Mouse (Mus musculus): ENCODE data around the gene Olfr190.
"Not testable (repeated sequence)": the region's sequence is repeated elsewhere in the genome, so short reads cannot be mapped to it uniquely, and the experiment has no call there.

The Olfr190 gene

GRCm38 (mm10) chr16:59077905-59078304 lies at the start of gene Olfr190:
Olfr190 (minus strand) TSS chr16:59078005.
- no peak for DNase-seq

DNA sequence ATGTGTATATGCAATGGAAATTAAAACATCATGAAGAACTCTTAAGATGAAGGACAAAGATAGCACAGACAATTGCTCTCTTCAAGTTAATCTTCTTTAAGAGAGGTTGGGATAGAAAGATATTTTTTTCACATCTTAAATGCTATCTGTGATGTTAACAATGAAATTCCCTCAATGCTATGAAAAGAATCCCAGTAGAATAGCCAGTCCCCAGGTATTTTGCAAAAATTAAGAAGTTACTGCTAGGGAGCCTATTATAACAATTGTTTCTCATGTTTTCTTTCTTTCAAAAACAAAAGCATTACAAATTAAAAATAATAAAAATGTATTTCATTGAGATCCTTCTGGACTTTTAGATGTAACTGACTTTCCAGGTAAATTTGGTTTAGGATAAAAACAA lies 43.2 kb upstream of the Olfr190 start, which contains the start of gene Olfr194:
Gene Olfr194 (minus strand): TSS at position 101 of the 400 bp plus-strand sequence.
- no peak for DNase-seq

- no peak for DNase-seq
These were observed 34.0 kb upstream of the Olfr190 start, which contains the start of gene Olfr193 for GRCm38 (mm10) chr16:59111781-59112180. Olfr193 (minus strand) TSS chr16:59111881.

DNA sequence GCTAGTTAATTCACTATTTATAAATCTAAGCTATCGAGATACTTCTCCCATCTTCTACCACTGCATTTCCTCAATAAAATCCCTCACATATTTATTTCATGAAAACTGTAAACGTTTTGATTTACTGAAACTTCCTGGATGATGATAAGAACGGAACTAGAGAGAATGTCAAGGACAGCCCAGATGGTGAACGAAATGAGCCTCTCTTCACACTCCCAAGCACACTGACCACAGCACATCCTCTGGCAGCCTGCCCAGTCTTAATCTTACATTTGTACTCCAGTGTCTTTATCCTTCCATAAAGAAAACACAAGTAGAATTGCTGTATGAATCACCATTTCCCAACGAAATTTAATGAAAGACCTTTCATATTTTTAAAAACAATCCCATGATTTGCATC lies 30.7 kb upstream of the Olfr190 start:
- DNase-seq = not testable (repeated sequence)

DNA sequence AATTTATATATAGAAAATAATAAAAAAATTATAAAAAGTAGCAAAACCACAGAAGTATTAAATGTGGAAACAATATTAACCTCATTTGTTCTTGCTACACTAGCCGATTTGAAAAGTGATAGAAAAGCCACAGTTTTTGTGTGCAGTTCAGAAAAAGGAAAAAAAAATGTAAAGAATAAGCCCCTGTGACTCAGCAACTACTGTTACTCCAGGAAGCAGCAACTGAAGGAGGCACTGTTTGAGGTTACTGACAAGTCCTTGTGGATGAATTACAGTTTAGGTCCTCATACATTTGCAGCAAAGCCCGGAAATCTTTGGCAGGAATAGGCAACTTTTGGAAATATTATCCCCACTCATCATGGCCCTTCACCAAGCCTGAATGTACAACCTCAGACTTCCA lies 27.5 kb upstream of the Olfr190 start:
- DNase-seq = no peak

GRCm38 (mm10) chr16:59089722-59090121 lies 11.9 kb upstream of the Olfr190 start, which contains the start of gene Olfr191:
Olfr191 (minus strand) TSS chr16:59089822.
- DNase-seq = not testable (repeated sequence)

- DNase-seq = not testable (repeated sequence)
These were observed 3.3 kb upstream of the Olfr190 start for GRCm38 (mm10) chr16:59081113-59081512.

- no peak for DNase-seq
These were observed 4.3 kb downstream of the Olfr190 start for GRCm38 (mm10) chr16:59073520-59073919.

GRCm38 (mm10) chr16:59071755-59072154 lies 6.0 kb downstream of the Olfr190 start:
- no peak for DNase-seq

DNA sequence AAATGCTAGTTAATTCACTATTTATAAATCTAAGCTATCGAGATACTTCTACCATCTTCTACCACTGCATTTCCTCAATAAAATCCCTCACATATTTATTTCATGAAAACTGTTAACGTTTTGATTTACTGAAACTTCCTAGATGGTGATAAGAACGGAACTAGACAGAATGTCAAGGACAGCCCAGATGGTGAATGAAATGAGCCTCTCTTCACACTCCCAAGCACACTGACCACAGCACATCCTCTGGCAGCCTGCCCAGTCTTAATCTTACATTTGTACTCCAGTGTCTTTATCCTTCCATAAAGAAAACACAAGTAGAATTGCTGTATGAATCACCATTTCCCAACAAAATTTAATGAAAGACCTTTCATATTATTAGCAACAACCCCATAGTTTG lies 15.4 kb downstream of the Olfr190 start:
- not testable (repeated sequence) for DNase-seq

DNA sequence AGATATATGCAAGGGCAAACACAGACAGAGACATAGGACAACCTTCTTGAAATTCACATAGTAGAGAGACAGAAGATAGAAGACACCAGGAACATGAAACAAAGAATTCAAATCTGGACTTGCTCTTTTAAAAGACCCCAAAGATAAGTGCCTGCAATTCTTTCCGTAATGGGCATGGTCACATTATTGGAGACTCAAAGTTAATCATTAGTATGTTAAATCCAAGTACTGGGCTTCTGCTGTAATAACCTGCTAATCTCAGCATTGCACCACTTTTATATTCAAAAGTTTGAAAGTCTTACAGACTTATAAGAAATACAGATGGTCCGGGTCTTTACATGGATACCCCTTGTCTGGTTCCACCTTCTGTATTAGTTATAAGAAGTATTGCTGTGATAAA lies 28.5 kb downstream of the Olfr190 start:
- not testable (repeated sequence) for DNase-seq

DNA sequence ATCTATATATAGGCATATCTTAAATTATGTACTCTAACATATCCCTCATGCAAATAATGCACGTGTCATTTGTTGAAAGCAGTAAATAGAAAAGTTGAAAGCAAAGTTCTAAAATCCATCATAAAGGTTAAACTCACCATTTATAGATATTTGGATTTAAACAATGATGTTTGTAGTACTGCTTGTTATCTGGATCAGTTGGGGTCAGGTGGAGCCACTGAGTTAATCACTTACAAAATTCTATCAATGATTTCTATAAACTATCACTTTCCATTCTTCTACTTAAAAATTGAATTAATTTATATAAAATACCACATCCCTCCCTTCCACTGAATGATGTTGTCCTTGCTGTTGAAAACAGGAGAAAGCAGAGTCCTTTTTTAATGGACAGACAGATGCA lies 28.9 kb downstream of the Olfr190 start:
- no peak for DNase-seq

DNA sequence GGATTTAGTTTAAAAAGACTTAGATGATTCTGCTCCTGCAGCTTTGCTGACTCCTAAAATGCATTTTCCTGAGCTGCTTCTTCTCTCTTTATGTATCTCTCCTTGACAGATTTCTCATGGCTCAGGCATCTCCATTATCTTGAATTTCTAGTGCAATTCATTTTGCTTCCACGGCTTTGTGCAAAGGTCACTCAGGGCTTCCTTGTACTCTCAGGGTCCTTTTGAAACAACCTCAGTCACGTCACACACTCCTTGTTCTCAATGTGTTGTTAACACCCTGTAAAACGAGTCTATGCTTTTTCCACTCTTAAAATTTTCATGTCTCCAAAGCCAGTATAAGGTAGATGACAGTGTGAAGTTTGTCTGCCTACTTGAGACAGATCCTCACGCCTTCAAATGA lies 30.2 kb downstream of the Olfr190 start:
- DNase-seq = no peak

GRCm38 (mm10) chr16:59045835-59046234 lies 32.0 kb downstream of the Olfr190 start:
- no peak for DNase-seq

DNA sequence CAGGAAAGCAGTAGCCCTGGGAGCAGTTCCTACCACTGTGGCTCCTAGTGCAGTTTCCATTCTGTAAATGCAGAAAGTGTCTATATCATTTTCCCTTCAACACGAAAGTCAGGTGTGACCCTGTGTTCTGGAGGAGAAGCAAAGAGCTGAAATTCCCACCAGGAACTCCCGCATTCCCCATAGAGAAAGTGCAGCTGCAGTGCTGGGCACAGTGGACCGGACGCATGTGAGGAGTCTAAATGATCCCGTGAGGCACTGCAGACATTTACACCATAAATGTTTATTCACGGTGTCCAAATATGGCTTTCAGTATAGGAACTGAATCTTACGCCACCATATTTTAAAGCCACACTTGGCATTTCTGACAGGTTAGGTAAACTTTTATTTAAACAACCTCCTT lies 38.1 kb downstream of the Olfr190 start, which contains the start of gene Olfr187:
Gene Olfr187 (minus strand): TSS at position 58 of the 400 bp plus-strand sequence.
- DNase-seq = no peak

DNA sequence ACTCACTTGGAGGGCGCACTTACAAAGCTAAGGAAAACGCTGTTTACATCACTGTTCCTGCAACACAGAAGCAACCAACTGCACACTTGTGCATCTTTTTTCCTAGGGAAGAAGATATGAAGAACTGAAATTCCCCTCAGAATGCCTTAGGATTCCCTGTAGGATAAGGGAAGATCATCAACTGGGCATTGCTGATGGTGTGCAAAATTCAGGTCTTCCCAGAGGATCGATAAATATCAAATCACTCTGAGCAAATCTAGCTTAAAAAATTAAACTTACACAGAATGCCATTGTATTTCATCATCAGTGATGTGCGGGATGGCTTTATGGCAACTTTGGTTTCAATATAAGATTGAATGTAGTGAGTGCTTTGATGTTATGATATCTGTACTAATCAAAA lies 47.6 kb downstream of the Olfr190 start, which contains the start of gene Olfr186:
Gene Olfr186 (minus strand): TSS at position 101 of the 400 bp plus-strand sequence.
- DNase-seq = no peak

All from B cell, adult 2 months (primary cell).